In the genomic region with DNA sequence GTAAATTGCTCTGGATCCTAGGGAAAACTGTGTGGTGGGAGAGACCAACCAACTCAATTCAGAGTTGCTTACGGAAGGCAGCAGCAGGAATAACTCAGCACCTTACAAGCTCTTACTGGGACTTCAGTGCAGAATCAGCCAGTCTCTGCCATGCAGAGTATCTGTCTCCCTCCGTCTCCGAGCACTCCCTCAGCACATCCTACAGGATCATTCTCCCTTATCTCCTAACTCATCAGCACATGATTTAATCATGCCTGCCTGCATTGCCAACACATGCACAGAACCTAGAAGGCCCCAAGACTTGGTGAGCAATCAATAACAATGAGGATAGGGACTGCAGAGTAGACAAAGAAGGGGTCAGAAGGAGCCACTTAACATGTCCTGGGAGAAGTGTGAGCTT, we compare ENCODE assay signal across 12 mouse cellular contexts. TPM values are rescaled to one million over a fixed set of nuclear protein-coding genes. Genes with fewer than 3 reads are reported as not detected.
A peak's percentile ranks its signal among the peaks of the same experiment; 100 is the strongest.
DNase-seq lines count a peak whose midpoint lies in the region; ATAC-seq lines count a peak whose summit lies in the region.
"Had no signal": no experiment of that assay in that cellular context is flagged by ENCODE, and none has a peak within 500 bp of the region (broad histone marks: within the 10 kb centered on the region; RNA-seq: fewer than 3 reads in every experiment).

No protein-coding gene starts in this region.

- no peaks in the 10 kb centered on the region for H3K27me3 ChIP-seq in embryonic facial prominence, embryonic 14.5 days (replicated peaks; ENCODE audit: control insufficient read depth, insufficient read depth, low read length)
- peaks cover 7% of the 10 kb centered on the region; the same call in 1 of the 2 replicates for H3K27me3 ChIP-seq in embryonic facial prominence, embryonic 10.5 days (replicated peaks; ENCODE audit: low read depth, poor library complexity, severe bottlenecking)
- H3K27me3 ChIP-seq in kidney, embryonic 15.5 days, result no peaks in the 10 kb centered on the region
- 0 out of 2 replicates have a peak, but pooled peaks cover 4% of the 10 kb centered on the region for H3K27me3 ChIP-seq in hindbrain, embryonic 15.5 days
- 0 out of 2 replicates have a peak, but pooled peaks cover 4% of the 10 kb centered on the region for H3K27me3 ChIP-seq in neural tube, embryonic 13.5 days
- H3K27me3 ChIP-seq: limb, embryonic 15.5 days had no signal

- no peak overlapping the region for H3K27ac ChIP-seq in embryonic facial prominence, embryonic 14.5 days (replicated peaks; ENCODE audit: low read depth, low read length)
- no peak overlapping the region for H3K27ac ChIP-seq in embryonic facial prominence, embryonic 10.5 days (replicated peaks)
- H3K27ac ChIP-seq in kidney, embryonic 15.5 days, result no peak overlapping the region
- no peak overlapping the region for H3K27ac ChIP-seq in hindbrain, embryonic 15.5 days (replicated peaks)
- no peak overlapping the region for H3K27ac ChIP-seq in neural tube, embryonic 13.5 days (replicated peaks)
- H3K27ac ChIP-seq: limb, embryonic 15.5 days had no signal

- peak overlapping the region; percentile 28; the same call in 1 of the 2 replicates for H3K4me2 ChIP-seq in embryonic facial prominence, embryonic 14.5 days (ENCODE audit: low read depth, low read length)
- H3K4me2 ChIP-seq in kidney, embryonic 15.5 days, result peak overlapping the region; percentile 24
- H3K4me2 ChIP-seq in hindbrain, embryonic 15.5 days, result peak overlapping the region; percentile 35
- peak overlapping the region; percentile 44 for H3K4me2 ChIP-seq in neural tube, embryonic 13.5 days
- H3K4me2 ChIP-seq: limb, embryonic 15.5 days had no signal

- H3K36me3 ChIP-seq in embryonic facial prominence, embryonic 14.5 days (ENCODE audit: control insufficient read depth, insufficient read depth, low read length), result no peaks in the 10 kb centered on the region
- 0 out of 2 replicates have a peak, but pooled peaks cover 3% of the 10 kb centered on the region for H3K36me3 ChIP-seq in embryonic facial prominence, embryonic 10.5 days (replicated peaks)
- no peaks in the 10 kb centered on the region for H3K36me3 ChIP-seq in kidney, embryonic 15.5 days
- H3K36me3 ChIP-seq in hindbrain, embryonic 15.5 days, result no peaks in the 10 kb centered on the region
- H3K36me3 ChIP-seq in neural tube, embryonic 13.5 days, result no peaks in the 10 kb centered on the region
- H3K36me3 ChIP-seq: limb, embryonic 15.5 days had no signal

- no peak for DNase-seq in embryonic facial prominence, embryonic 14.5 days (ENCODE audit: low spot score)
- DNase-seq in embryonic facial prominence, embryonic 10.5 days (ENCODE audit: low spot score), result no peak
- DNase-seq in kidney, postnatal 4 days, result no peak
- DNase-seq in adrenal gland, postnatal 36 days, result no peak
- no peak for DNase-seq in T-cell, adult 2 months (ENCODE audit: low spot score)
- DNase-seq: adrenal gland, postnatal 14 days; layer of hippocampus, postnatal 36 days; spleen, adult 18-20 months had no signal

- ATAC-seq in embryonic facial prominence, embryonic 14.5 days (ENCODE audit: low read depth), result no peak
- no peak for ATAC-seq in kidney, embryonic 15.5 days (replicated peaks; ENCODE audit: low FRiP score)
- no peak for ATAC-seq in hindbrain, embryonic 15.5 days (ENCODE audit: low FRiP score, low read depth)
- no peak for ATAC-seq in neural tube, embryonic 13.5 days (ENCODE audit: low read depth)

- 90% methylated on average over 3 of the region's 3 CpGs for WGBS in embryonic facial prominence, embryonic 14.5 days
- WGBS in embryonic facial prominence, embryonic 10.5 days, result 75% methylated on average over 3 of the region's 3 CpGs
- 76% methylated on average over 3 of the region's 3 CpGs for WGBS in kidney, embryonic 15.5 days
- WGBS in hindbrain, embryonic 15.5 days, result 43% methylated on average over 3 of the region's 3 CpGs
- 51% methylated on average over 3 of the region's 3 CpGs for WGBS in neural tube, embryonic 13.5 days

- no peak overlapping the region for H3K4me3 ChIP-seq in embryonic facial prominence, embryonic 14.5 days (ENCODE audit: low read depth, low read length)
- H3K4me3 ChIP-seq in embryonic facial prominence, embryonic 10.5 days, result no peak overlapping the region
- H3K4me3 ChIP-seq in kidney, embryonic 15.5 days (replicated peaks), result no peak overlapping the region
- peak overlapping the region; percentile 4; the same call in 1 of the 2 replicates for H3K4me3 ChIP-seq in hindbrain, embryonic 15.5 days
- H3K4me3 ChIP-seq in neural tube, embryonic 13.5 days, result peak overlapping the region; percentile 14
- H3K4me3 ChIP-seq: limb, embryonic 15.5 days had no signal

- H3K9ac ChIP-seq in embryonic facial prominence, embryonic 14.5 days (ENCODE audit: low read depth, low read length), result no peak overlapping the region
- H3K9ac ChIP-seq in kidney, embryonic 15.5 days, result no peak overlapping the region
- H3K9ac ChIP-seq in hindbrain, embryonic 15.5 days, result no peak overlapping the region
- H3K9ac ChIP-seq in neural tube, embryonic 13.5 days, result 0 out of 2 replicates have a peak overlapping the region, but pooled peaks have one; percentile 26
- H3K9ac ChIP-seq: limb, embryonic 15.5 days had no signal

- peaks cover 4% of the 10 kb centered on the region; the same call in 1 of the 2 replicates for H3K4me1 ChIP-seq in embryonic facial prominence, embryonic 14.5 days (ENCODE audit: control insufficient read depth, insufficient read depth, low read length)
- peaks cover 51% of the 10 kb centered on the region for H3K4me1 ChIP-seq in embryonic facial prominence, embryonic 10.5 days
- peaks cover 49% of the 10 kb centered on the region for H3K4me1 ChIP-seq in kidney, embryonic 15.5 days
- H3K4me1 ChIP-seq in hindbrain, embryonic 15.5 days (replicated peaks), result peaks cover 31% of the 10 kb centered on the region
- H3K4me1 ChIP-seq in neural tube, embryonic 13.5 days (replicated peaks), result peaks cover 35% of the 10 kb centered on the region

- H3K9me3 ChIP-seq in embryonic facial prominence, embryonic 14.5 days (ENCODE audit: control insufficient read depth, low read length), result no peaks in the 10 kb centered on the region
- H3K9me3 ChIP-seq in embryonic facial prominence, embryonic 10.5 days, result no peaks in the 10 kb centered on the region
- no peaks in the 10 kb centered on the region for H3K9me3 ChIP-seq in kidney, embryonic 15.5 days (replicated peaks)
- no peaks in the 10 kb centered on the region for H3K9me3 ChIP-seq in hindbrain, embryonic 15.5 days
- no peaks in the 10 kb centered on the region for H3K9me3 ChIP-seq in neural tube, embryonic 13.5 days
- H3K9me3 ChIP-seq: limb, embryonic 15.5 days had no signal

RNA-seq across cellular contexts. Expression of a gene that starts 2.6 kb away (rescaled TPM):
- polyA plus RNA-seq in embryonic facial prominence, embryonic 14.5 days (2014; fragmentation: Nextera tagmentation; extraction: Ambion mirVana), result 26.9 and 28.9 TPM in 2 replicates
- polyA plus RNA-seq in embryonic facial prominence, embryonic 10.5 days (2016; fragmentation: Nextera tagmentation; extraction: Ambion mirVana), result 19.3 and 19.4 TPM in 2 replicates
- polyA plus RNA-seq in kidney, embryonic 15.5 days (2015; fragmentation: Nextera tagmentation; extraction: Ambion mirVana), result 19.9 and 20.0 TPM in 2 replicates
- polyA plus RNA-seq in hindbrain, embryonic 15.5 days (2015; fragmentation: Nextera tagmentation; extraction: Ambion mirVana), result 33.6 and 34.3 TPM in 2 replicates
- 34.5 and 35.8 TPM in 2 replicates for polyA plus RNA-seq in neural tube, embryonic 13.5 days (2015; fragmentation: Nextera tagmentation; extraction: Ambion mirVana)
- 10 to 100 TPM; 63.8 to 79.7 TPM for total RNA-seq in adrenal gland, postnatal 36 days (2021)

Comparison
In these comparisons a context has a peak if more than half of its experiments do, and no peak if none do; other contexts are left out.
1. H3K4me3 ChIP-seq: peak in hindbrain, embryonic 15.5 days (single experiment) and neural tube, embryonic 13.5 days (single experiment); none in embryonic facial prominence, embryonic 14.5 days (single experiment), embryonic facial prominence, embryonic 10.5 days (single experiment) and kidney, embryonic 15.5 days (single experiment).
2. Peak in every context shown above with its lines, with median percentiles within 50 percentile points of each other: H3K4me2 ChIP-seq.